Mouse (Mus musculus) urinary bladder, adult 2 months (tissue): Measurements from ENCODE around the gene Kif21b. TPM values are rescaled to one million over a fixed set of nuclear protein-coding genes. Genes with fewer than 3 reads are reported as not detected.

Experiments
- polyA plus RNA-seq: library from polyadenylated mRNA; depleted of rRNA; stranded (reverse); fragments of >200 nt; gene quantifications from 2 replicates; pipeline ENCODE4 v1.2.3, GENCODE M21; 2012; rRNA removed

Kif21b gene
- polyA plus RNA-seq, 1 experiment, result 2.4 TPM

Other genes starting within 250 kb of the Kif21b start
- 3.5 and 4.4 TPM in 2 replicates for gene Pkp1, start 212.2 kb upstream of the Kif21b start, polyA plus RNA-seq
- gene Igfn1, start 125.0 kb upstream of the Kif21b start, polyA plus RNA-seq, result not detected in 2 replicates
- gene Tmem9, start 123.2 kb upstream of the Kif21b start, polyA plus RNA-seq, result 52.4 and 55.4 TPM in 2 replicates
- not detected in 2 replicates for gene Ascl5, start 80.6 kb upstream of the Kif21b start, polyA plus RNA-seq
- gene Cacna1s, start 78.6 kb upstream of the Kif21b start, polyA plus RNA-seq, result 0.08 and 0.27 TPM in 2 replicates
- gene Mroh3, start 81.4 kb downstream of the Kif21b start, polyA plus RNA-seq, result 2.0 and 3.1 TPM in 2 replicates
- gene Inava, start 102.9 kb downstream of the Kif21b start, polyA plus RNA-seq, result 22.4 and 24.3 TPM in 2 replicates
- 0.06 and 0.10 TPM in 2 replicates for gene Gpr25, start 129.5 kb downstream of the Kif21b start, polyA plus RNA-seq
- 18.6 and 23.7 TPM in 2 replicates for gene Camsap2, start 214.7 kb downstream of the Kif21b start, polyA plus RNA-seq